Mouse (Mus musculus) liver, postnatal 0 days (tissue): ENCODE measurements around the gene Gm20696.

ENCODE experiments used
- CTCF ChIP-seq: sonication (generic); IDR thresholded peaks from 2 replicates; pipeline ENCODE4 v1.5.1; 2016; ENCODE audit warnings: antibody characterized with exemption, low read depth
- EP300 ChIP-seq: IDR thresholded peaks from 2 replicates; pipeline ENCODE4 v1.6.1; 2016; ENCODE audit warnings: antibody characterized with exemption, low read depth, mild to moderate bottlenecking

DNA sequence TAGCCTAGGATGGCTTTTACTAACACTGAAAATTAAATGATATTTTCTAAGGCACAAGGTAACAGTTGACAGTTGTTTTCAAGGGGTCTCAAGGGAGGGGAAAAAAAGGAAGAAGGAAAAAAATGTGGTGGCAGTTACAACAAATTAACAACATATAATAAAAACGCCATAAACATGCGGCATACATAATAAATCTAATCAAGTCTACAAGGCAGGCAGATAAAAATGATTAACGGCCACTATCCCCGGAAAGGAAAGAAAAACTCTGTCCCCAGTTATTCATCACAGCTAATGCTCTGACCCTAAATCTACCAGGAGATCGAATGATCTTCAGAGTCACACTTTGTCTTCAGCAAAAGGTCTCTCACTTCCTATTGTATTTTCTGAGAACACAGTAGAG lies 330.4 kb downstream of the Gm20696 start:
- TF ChIP-seq CTCF = no peak
- peak; percentile 50; the same call in 1 of the 2 replicates for TF ChIP-seq EP300
